Mouse (Mus musculus) CH12.LX (cell line): Measurements from ENCODE around the gene Ilf3. TPM values are rescaled to one million over a fixed set of nuclear protein-coding genes. Genes with fewer than 3 reads are reported as not detected.
A peak's percentile ranks its signal among the peaks of the same experiment; 100 is the strongest.

Source experiments
- DNase-seq: peaks from one replicate; pipeline ENCODE4 v3.0.0-alpha.2; 2013; ENCODE audit errors: extremely low read depth
- H3K27ac ChIP-seq: 2 replicates; pipeline ENCODE4 v1.5.1; 2012; ENCODE audit warnings: low read depth, mild to moderate bottlenecking, control low read depth, moderate library complexity; ENCODE audit not compliant: insufficient read depth
- H3K27me3 ChIP-seq: replicated peaks from 2 replicates; pipeline ENCODE3; 2012; ENCODE audit warnings: inconsistent platforms
- H3K36me3 ChIP-seq, 2 experiments: replicated peaks in 1 of 2; 2 replicates each; pipeline versions ENCODE3 to v1.6.1; 2012; ENCODE audit warnings: inconsistent platforms in 1 of 2, low read length in 1 of 2, mild to moderate bottlenecking in 1 of 2, mixed read lengths in 1 of 2, moderate library complexity in 1 of 2; ENCODE audit not compliant: control insufficient read depth in 1 of 2, insufficient read depth in 1 of 2
- H3K4me1 ChIP-seq, 2 experiments: 2 replicates each; pipeline ENCODE4 v1.6.1; 2012; ENCODE audit warnings: inconsistent platforms in 1 of 2, moderate library complexity in 1 of 2; ENCODE audit not compliant: insufficient read depth in 2 of 2, control insufficient read depth in 1 of 2
- H3K4me2 ChIP-seq: 2 replicates; pipeline ENCODE4 v1.6.1; 2012; ENCODE audit warnings: low read depth, mild to moderate bottlenecking, control low read depth; ENCODE audit not compliant: poor library complexity, insufficient read depth, severe bottlenecking
- H3K4me3 ChIP-seq, 3 experiments: fragments of 150-350 bp in 1 of 3; sonication (generic) in 1 of 3; replicated peaks in 1 of 3; 2 replicates each; pipeline versions ENCODE3 to v1.5.1; 2011 to 2012; ENCODE audit warnings: low read depth in 2 of 3, low read length in 2 of 3, mild to moderate bottlenecking in 2 of 3, moderate library complexity in 2 of 3, control low read depth in 1 of 3, improper control_type of control experiment in 1 of 3, inconsistent platforms in 1 of 3, mixed read lengths in 1 of 3; ENCODE audit not compliant: poor library complexity in 1 of 3
- H3K79me2 ChIP-seq: replicated peaks from 2 replicates; pipeline ENCODE4 v1.6.1; 2012; ENCODE audit warnings: mild to moderate bottlenecking, moderate library complexity; ENCODE audit not compliant: control insufficient read depth, poor library complexity, insufficient read depth, severe bottlenecking; ENCODE audit errors: extremely low read depth
- H3K9ac ChIP-seq: 2 replicates; pipeline ENCODE4 v1.6.1; 2012; ENCODE audit warnings: low read depth, mild to moderate bottlenecking, control low read depth, moderate library complexity; ENCODE audit not compliant: insufficient read depth
- H3K9me3 ChIP-seq: replicated peaks from 2 replicates; pipeline ENCODE3; 2012; ENCODE audit warnings: low read length, inconsistent platforms, mixed read lengths
- BHLHE40 ChIP-seq: IDR thresholded peaks from 2 replicates; pipeline ENCODE4 v1.6.1; 2011; ENCODE audit warnings: mild to moderate bottlenecking, low read depth, low read length, improper control_type of control experiment
- CHD2 ChIP-seq: IDR thresholded peaks from 2 replicates; pipeline ENCODE4 v1.6.1; 2011; ENCODE audit warnings: low read length, improper control_type of control experiment
- CTCF ChIP-seq, 2 experiments: IDR thresholded peaks in 1 of 2; conservative IDR thresholded peaks in 1 of 2; 2 replicates each; pipeline ENCODE4 v1.5.1; 2011 to 2012; ENCODE audit warnings: low read depth in 2 of 2, low read length in 2 of 2, improper control_type of control experiment in 1 of 2, inconsistent platforms in 1 of 2, mild to moderate bottlenecking in 1 of 2, moderate library complexity in 1 of 2
- E2F4 ChIP-seq: IDR thresholded peaks from 2 replicates; pipeline ENCODE4 v1.6.1; 2011; ENCODE audit warnings: low read depth, low read length, improper control_type of control experiment; ENCODE audit not compliant: insufficient replicate concordance
- ELF1 ChIP-seq: IDR thresholded peaks from 2 replicates; pipeline ENCODE4 v1.6.1; 2014; ENCODE audit warnings: low read depth, mild to moderate bottlenecking, inconsistent platforms, low read length, improper control_type of control experiment
- EP300 ChIP-seq: IDR thresholded peaks from 2 replicates; pipeline ENCODE4 v1.6.1; 2011; ENCODE audit warnings: low read length, improper control_type of control experiment
- ETS1 ChIP-seq: conservative IDR thresholded peaks from 2 replicates; pipeline ENCODE4 v1.6.1; 2012; ENCODE audit warnings: low read depth, mild to moderate bottlenecking, inconsistent platforms, low read length, improper control_type of control experiment, moderate library complexity
- GABPA ChIP-seq: IDR thresholded peaks from 2 replicates; pipeline ENCODE4 v1.6.1; 2012; ENCODE audit warnings: low read depth, low read length, improper control_type of control experiment, inconsistent platforms; ENCODE audit not compliant: insufficient replicate concordance
- HCFC1 ChIP-seq: IDR thresholded peaks from 2 replicates; pipeline ENCODE4 v1.6.1; 2012; ENCODE audit warnings: low read depth, mild to moderate bottlenecking, inconsistent platforms, low read length, improper control_type of control experiment
- IRF4 ChIP-seq: IDR thresholded peaks from 2 replicates; pipeline ENCODE4 v1.6.1; 2014; ENCODE audit warnings: low read depth, mild to moderate bottlenecking, inconsistent platforms, low read length, improper control_type of control experiment
- JUN ChIP-seq: IDR thresholded peaks from 2 replicates; pipeline ENCODE4 v1.6.1; 2011; ENCODE audit warnings: low read depth, mild to moderate bottlenecking, low read length, improper control_type of control experiment, moderate library complexity; ENCODE audit not compliant: insufficient read depth
- JUND ChIP-seq: conservative IDR thresholded peaks from 2 replicates; pipeline ENCODE4 v1.6.1; 2011; ENCODE audit warnings: low read depth, low read length, improper control_type of control experiment
- MAFK ChIP-seq: IDR thresholded peaks from 2 replicates; pipeline ENCODE4 v1.6.1; 2011; ENCODE audit warnings: low read length, improper control_type of control experiment; ENCODE audit not compliant: insufficient replicate concordance
- MAX ChIP-seq: IDR thresholded peaks from 2 replicates; pipeline ENCODE4 v1.6.1; 2011; ENCODE audit warnings: low read length, improper control_type of control experiment
- MAZ ChIP-seq: IDR thresholded peaks from 2 replicates; pipeline ENCODE4 v1.6.1; 2012; ENCODE audit warnings: low read depth, mild to moderate bottlenecking, inconsistent platforms, low read length, improper control_type of control experiment, moderate library complexity
- MEF2A ChIP-seq: IDR thresholded peaks from 2 replicates; pipeline ENCODE4 v1.6.1; 2014; ENCODE audit warnings: low read depth, mild to moderate bottlenecking, inconsistent platforms, low read length, improper control_type of control experiment, borderline replicate concordance
- MXI1 ChIP-seq: IDR thresholded peaks from 2 replicates; pipeline ENCODE4 v1.6.1; 2011; ENCODE audit warnings: mild to moderate bottlenecking, low read depth, low read length, improper control_type of control experiment
- MYC ChIP-seq: IDR thresholded peaks from 2 replicates; pipeline ENCODE4 v1.6.1; 2011; ENCODE audit warnings: low read depth, mild to moderate bottlenecking, improper control_type of control experiment, low read length
- NELFE ChIP-seq: IDR thresholded peaks from 2 replicates; pipeline ENCODE4 v1.6.1; 2011; ENCODE audit warnings: low read depth, low read length, improper control_type of control experiment
- NRF1 ChIP-seq: IDR thresholded peaks from 2 replicates; pipeline ENCODE4 v1.6.1; 2014; ENCODE audit warnings: low read depth, mild to moderate bottlenecking, inconsistent platforms, low read length, improper control_type of control experiment, moderate library complexity
- PAX5 ChIP-seq: IDR thresholded peaks from 2 replicates; pipeline ENCODE4 v1.6.1; 2012; ENCODE audit warnings: low read length, inconsistent platforms, mixed read lengths
- POLR2A ChIP-seq: IDR thresholded peaks from 2 replicates; pipeline ENCODE4 v1.6.1; 2011; ENCODE audit warnings: low read depth, mild to moderate bottlenecking, improper control_type of control experiment, low read length
- POLR2AphosphoS2 ChIP-seq: IDR thresholded peaks from 2 replicates; pipeline ENCODE4 v1.6.1; 2011; ENCODE audit warnings: low read depth, low read length, improper control_type of control experiment
- RCOR1 ChIP-seq: conservative IDR thresholded peaks from 2 replicates; pipeline ENCODE4 v1.6.1; 2012; ENCODE audit warnings: low read depth, mild to moderate bottlenecking, inconsistent platforms, low read length, improper control_type of control experiment
- SIN3A ChIP-seq: IDR thresholded peaks from 2 replicates; pipeline ENCODE4 v1.6.1; 2012; ENCODE audit warnings: low read length, improper control_type of control experiment, inconsistent platforms
- SMC3 ChIP-seq: IDR thresholded peaks from 2 replicates; pipeline ENCODE4 v1.6.1; 2011; ENCODE audit warnings: low read depth, low read length, improper control_type of control experiment
- TBP ChIP-seq: conservative IDR thresholded peaks from 2 replicates; pipeline ENCODE4 v1.6.1; 2011; ENCODE audit warnings: low read depth, low read length, improper control_type of control experiment
- TCF12 ChIP-seq: IDR thresholded peaks from 2 replicates; pipeline ENCODE4 v1.6.1; 2014; ENCODE audit warnings: low read depth, mild to moderate bottlenecking, inconsistent platforms, low read length, improper control_type of control experiment
- USF1 ChIP-seq: IDR thresholded peaks from 2 replicates; pipeline ENCODE4 v1.6.1; 2014; ENCODE audit warnings: low read depth, mild to moderate bottlenecking, inconsistent platforms, low read length, improper control_type of control experiment
- ZC3H11A ChIP-seq: IDR thresholded peaks from 2 replicates; pipeline ENCODE4 v1.6.1; 2012; ENCODE audit warnings: low read depth, mild to moderate bottlenecking, inconsistent platforms, low read length, improper control_type of control experiment
- ZKSCAN1 ChIP-seq: IDR thresholded peaks from 2 replicates; pipeline ENCODE4 v1.6.1; 2012; ENCODE audit warnings: low read depth, inconsistent platforms, low read length, improper control_type of control experiment, borderline replicate concordance
- ZNF384 ChIP-seq: IDR thresholded peaks from 2 replicates; pipeline ENCODE4 v1.6.1; 2012; ENCODE audit warnings: low read depth, low read length, improper control_type of control experiment, inconsistent platforms
- dilution Hi-C: fragments of 300-500 bp; cut with MboI; formaldehyde crosslinking; loops from 2 replicates; pipeline ENCODE4 v1.14.3; 2020; ENCODE audit warnings: low sequenced_read_pairs; ENCODE audit not compliant: extremely low pct_unique_long_range_greater_than_20kb, extremely low pct_ligation_motif_present
- in situ Hi-C: fragments of 300-500 bp; cut with MboI; formaldehyde crosslinking; loops from 3 replicates; pipeline ENCODE4 v1.14.3; 2019; ENCODE audit warnings: low sequenced_read_pairs, low pct_ligation_motif_present, low pct_unique_long_range_greater_than_20kb, mixed read lengths
- polyA plus RNA-seq: library from polyadenylated mRNA; unstranded; fragments of >175 nt; gene quantifications from 2 replicates; pipeline ENCODE4 v1.2.1, GENCODE M21; 2012; ENCODE audit warnings: low read depth; ENCODE audit not compliant: insufficient read length
- total RNA-seq, 2 experiments: library from RNA; depleted of rRNA; stranded (reverse); fragments of 300-350 nt in 1 of 2; fragments of >200 nt in 1 of 2; gene quantifications; 2 replicates each; pipeline ENCODE4 v1.2.3; 2012 to 2014

The Ilf3 gene
- total and polyA plus RNA-seq, 3 experiments: 72.8 to 128 (median 77.3) TPM

DNA sequence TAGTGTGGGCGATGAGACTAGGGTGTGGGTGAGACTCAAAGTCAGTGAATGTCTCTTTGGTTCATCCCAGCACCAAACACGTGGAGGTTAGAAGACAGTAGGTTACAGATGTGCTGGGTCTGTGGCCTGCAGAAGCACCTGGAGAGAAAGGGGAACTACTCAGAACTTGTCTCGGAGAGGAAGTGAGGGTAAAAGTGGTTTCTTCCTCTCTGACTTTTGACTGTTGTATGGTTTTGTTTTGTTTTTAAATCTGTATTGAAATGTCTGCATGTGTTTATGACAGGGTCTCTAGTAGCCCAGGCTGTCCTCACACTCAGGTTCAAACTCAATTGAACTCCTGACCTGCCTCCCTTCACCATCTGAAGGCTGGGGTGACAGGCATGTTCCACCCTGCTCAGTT, 39.6 kb upstream of the Ilf3 start:
- H3K36me3 ChIP-seq: peaks cover 3 to 45% of the 10 kb centered on the region in 2 experiments
- TF ChIP-seq MAFK (peak; percentile 70; the same call in 1 of the 2 replicates), POLR2AphosphoS2 (no peak), ZKSCAN1 (no peak; the same call in 1 of the 2 replicates), RCOR1 (peak; percentile 90; the same call in 1 of the 2 replicates), MAZ (no peak), MAX (peak; percentile 98), MYC (peak; percentile 99), ELF1 (peak; percentile 46), HCFC1 (peak; percentile 32; the same call in 1 of the 2 replicates), TBP (0 out of 2 replicates have a peak, but pooled peaks have one; percentile 20), MXI1 (peak; percentile 98), IRF4 (peak; percentile 87), JUN (no peak), TCF12 (peak; percentile 94), BHLHE40 (peak; percentile 83), MEF2A (peak; percentile 69; the same call in 1 of the 2 replicates), ZNF384 (no peak), EP300 (peak; percentile 96), CHD2 (peak; percentile 63; the same call in 1 of the 2 replicates), ETS1 (peak; percentile 73), SIN3A (peak; percentile 90), JUND (0 out of 2 replicates have a peak, but pooled peaks have one; percentile 42)
- TF ChIP-seq, all 38 proteins: peak for 17
- Histone ChIP-seq H3K27me3 (no peaks in the 10 kb centered on the region), H3K9ac (peak overlapping the region; percentile 40; the same call in 1 of the 2 replicates), H3K4me1 (peaks cover 27 to 83% of the 10 kb centered on the region in 2 experiments), H3K27ac (peak overlapping the region; percentile 79), H3K4me2 (peak overlapping the region; percentile 90), H3K9me3 (peaks cover 2% of the 10 kb centered on the region), H3K4me3 (peak overlapping the region in 1 of 3 experiments; percentile 33), H3K79me2 (peaks cover 59% of the 10 kb centered on the region)
- in situ Hi-C loops: no loop called here
- peak; percentile 90 for DNase-seq
- dilution Hi-C loops: no loop called here

DNA sequence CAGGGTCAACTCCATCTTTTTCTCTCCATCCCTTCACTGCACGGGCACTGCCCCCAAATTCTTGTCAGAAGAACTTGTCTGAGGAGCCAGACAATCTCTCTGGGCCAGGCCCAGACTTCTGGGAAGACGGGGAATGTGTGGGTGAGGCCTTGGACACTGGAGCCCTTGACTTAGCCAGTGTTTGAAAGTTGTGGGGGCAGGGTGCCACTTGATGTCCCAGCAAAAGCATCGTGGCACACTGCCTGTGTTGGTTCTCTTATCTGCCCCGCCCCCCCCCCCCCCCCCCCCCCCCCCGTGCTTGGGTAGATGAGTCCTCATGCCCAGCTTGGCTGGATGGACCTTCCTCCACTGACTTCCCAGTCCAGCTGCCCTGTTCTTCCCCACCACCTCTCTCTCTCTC, 38.6 kb upstream of the Ilf3 start:
- H3K4me2 ChIP-seq: no peak overlapping the region
- H3K4me1 ChIP-seq: peaks cover 27 to 74% of the 10 kb centered on the region in 2 experiments
- no peak overlapping the region for H3K9ac ChIP-seq
- dilution Hi-C loops: no loop called here
- H3K4me3 ChIP-seq: no peak overlapping the region
- TF ChIP-seq TBP (no peak), USF1 (no peak), MAFK (no peak), HCFC1 (no peak), MXI1 (no peak), SIN3A (no peak), MYC (no peak), POLR2A (no peak), E2F4 (no peak), SMC3 (no peak), PAX5 (no peak), ZC3H11A (no peak), CTCF (conservative IDR thresholded peaks at IDR 0.05 in 1 of 2, IDR thresholded peaks at IDR 0.05 in 1 of 2; ENCODE audit: low read depth in 2 of 2, low read length in 2 of 2) (no peak), POLR2AphosphoS2 (no peak), NRF1 (no peak), GABPA (no peak), NELFE (no peak)
- H3K9me3 ChIP-seq: peaks cover 2% of the 10 kb centered on the region
- H3K36me3 ChIP-seq: peaks cover 3 to 52% of the 10 kb centered on the region in 2 experiments
- H3K79me2 ChIP-seq: peaks cover 49% of the 10 kb centered on the region
- DNase-seq: no peak
- no peaks in the 10 kb centered on the region for H3K27me3 ChIP-seq
- in situ Hi-C loops: no loop called here
- H3K27ac ChIP-seq: no peak overlapping the region
